Mouse (Mus musculus) T-helper 17 cell (primary cell): Measurements from ENCODE around the gene Tmem44.

ENCODE experiments used
- in situ Hi-C, 2 experiments: fragments of 300-600 bp; cut with MboI, MseI; formaldehyde crosslinking; loops; 1 replicate in 1 of 2; 2 replicates in 1 of 2; pipeline ENCODE4 v1.15.1; 2025; ENCODE audit warnings: high pct_unique_total_duplicates in 2 of 2

Gene Tmem44

DNA sequence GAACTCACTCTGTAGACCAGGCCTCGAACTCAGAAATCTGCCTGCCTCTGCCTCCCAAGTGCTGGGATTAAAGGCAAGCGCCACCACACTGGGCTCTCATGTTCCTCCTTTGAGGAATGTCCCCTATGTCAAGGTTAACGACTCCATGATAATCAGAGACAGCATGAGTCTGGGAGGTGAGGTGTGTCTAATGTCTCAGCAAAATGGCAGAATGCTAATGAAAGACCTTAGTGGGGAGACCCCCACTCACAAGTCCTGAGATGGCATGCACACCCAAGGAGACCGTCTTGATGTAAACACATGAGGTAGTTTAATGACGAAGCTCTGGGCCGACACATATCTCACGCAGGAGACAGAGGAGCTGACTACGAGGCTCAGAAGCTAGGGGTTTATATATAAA, 3.5 kb upstream of the Tmem44 start:
- in situ Hi-C loops: loop anchor here in 1 of 2 experiments (10.0 kb wide), 1 partner anchor 801 kb away; no protein-coding TSS in a partner anchor

DNA sequence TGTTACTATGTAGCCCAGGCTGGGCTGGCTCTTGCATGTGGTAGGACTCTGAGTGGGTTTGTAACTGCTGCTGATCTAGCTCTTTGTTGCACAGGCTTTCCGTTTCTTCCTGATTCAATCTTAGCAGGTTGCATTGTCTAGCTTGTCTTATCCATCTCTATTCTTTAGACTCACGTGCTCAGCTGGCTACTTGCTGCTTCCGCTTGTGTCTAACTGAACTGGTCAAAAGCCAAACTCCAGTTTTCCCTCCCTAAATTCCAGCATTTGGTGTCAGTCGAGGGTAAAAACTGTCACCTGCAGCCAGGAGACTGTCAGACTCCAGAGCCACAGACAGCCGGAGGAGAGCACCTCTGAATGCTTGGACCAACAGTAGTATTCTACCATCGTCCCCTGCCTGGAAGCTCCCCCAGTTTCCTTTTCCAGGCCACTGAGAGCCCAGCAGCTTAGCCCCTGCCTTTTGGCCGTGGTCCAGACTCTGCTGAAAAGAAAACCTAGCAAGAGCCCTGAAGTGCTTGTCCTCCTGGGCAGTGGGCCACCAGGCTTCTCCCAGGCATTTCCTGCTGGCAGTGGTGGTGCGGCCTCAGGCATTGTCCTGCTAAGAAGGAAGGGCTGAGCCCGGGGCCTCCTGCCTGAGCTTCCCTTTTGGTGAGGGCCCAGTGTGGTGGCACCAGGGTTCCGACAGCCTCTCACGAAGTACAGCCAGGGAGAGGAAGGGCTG, 2.1 kb upstream of the Tmem44 start:
- in situ Hi-C loops: loop anchor here in 1 of 2 experiments (10.0 kb wide), 1 partner anchor 802 kb away; no protein-coding TSS in a partner anchor

DNA sequence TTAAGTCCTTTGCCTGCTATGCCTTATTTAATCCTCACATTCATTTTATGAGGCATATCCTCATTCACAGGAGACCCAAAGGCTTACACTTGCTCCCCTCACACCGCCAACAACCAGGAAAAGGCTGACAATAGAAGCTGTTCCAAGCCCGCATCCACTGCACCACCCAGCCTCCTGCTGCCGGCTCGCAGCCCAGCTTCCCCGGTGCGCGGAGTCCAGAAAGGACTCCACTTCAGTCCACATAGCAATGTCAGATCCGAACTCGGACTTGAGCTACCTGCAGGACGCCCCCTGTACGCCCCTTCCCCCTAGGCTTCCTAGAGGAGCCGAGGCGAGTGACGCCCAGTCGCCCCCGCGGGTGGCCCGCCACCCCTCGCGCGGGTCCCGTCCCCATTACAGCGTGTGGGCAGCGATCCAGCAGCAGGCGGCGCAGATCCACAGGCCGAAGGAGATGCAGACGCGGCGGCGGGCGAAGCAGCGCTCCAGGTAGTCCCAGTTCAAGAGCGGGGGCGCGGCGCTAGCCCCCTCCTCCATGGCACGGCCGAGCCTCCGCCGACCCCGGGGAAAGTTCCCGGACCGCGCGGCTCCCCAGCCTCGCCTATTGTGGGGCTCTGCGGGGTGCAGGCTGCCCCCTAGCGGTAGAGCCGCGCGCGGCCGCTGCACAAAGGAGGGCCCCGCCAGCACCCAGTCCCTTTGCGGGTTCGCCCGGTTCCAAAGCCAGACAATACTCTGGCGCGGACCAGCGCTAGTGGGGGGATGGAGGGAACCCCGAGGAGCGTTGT, 485 bp downstream of the Tmem44 start:
- in situ Hi-C loops: loop anchor here in 1 of 2 experiments (10.0 kb wide), 1 partner anchor 805 kb away; no protein-coding TSS in a partner anchor

DNA sequence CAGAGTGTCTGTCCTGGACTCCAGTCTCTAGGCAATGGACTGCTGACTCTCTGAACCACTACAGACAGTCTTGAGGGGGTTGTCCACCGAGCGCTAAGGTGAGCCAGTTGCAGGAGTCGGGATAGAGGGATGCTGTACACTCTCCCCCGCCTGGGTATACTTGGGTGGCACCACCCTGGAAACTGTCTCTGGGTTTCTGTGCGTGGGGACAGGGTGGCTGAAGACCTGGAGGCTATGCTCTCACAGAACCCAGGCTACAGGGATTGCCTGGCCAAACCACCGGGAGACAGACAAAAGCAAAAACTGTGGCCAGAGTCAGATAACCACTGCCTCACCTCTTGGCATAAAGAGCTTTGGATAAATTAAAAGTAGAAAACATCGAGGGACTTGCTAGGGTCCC, 1.1 kb downstream of the Tmem44 start:
- in situ Hi-C loops: no loop called here

DNA sequence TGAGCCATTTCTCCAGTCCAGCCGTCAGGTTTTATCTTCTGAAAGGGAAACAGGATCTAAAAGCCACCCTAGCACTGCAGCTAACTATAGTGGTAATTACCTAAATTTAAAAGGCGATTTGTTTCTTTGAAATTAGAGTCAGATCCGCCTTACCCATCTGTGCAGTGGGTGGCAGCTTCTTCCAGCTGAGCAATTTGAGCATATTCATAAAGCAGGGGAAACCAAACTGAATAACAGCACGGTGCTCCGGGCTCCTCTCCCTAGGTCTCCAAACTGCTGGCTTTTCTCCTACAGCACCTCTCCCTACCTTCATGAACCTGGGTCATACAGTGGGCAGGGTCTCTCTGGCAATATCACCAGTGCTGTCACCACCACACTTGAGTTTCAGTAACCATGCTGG, 2.4 kb downstream of the Tmem44 start:
- in situ Hi-C loops: no loop called here

DNA sequence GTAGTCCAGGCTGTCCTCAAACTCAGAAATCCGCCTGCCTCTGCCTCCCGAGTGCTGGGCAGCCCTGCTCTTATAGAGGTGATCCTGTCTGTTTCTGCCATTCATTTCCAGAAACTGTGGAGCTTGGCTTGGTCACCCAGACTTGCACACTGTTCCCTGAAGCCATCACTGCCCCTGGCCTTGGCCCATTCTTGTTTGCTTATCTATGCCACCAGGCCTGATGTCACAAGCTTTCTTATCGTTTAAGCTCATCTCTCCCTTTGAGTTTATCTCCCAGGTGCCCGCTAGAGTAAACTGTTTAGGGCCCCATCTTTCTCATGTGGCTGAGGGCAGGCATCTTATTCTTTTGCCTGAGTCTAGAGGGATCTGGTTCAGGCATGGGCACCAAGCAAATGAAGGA, 5.9 kb downstream of the Tmem44 start:
- in situ Hi-C loops: no loop called here

DNA sequence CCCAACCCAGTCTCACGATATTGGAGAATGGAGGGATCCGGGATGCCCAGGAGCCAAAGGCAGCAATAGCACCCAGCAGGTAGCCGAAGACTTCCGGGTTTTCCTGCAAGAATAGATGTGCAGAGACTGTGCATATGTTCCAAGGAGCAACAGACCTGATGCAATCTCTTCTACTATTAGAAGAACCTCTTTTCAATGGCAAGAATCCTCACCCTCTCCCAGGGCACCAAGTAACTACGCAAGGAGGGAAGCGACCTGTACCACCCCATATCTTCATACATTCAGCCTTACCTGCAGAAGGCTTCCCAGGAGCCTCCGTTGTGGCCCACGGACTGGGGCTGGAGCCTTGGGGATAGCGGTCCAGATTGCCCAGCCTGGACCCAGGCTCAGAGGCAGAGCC, 7.3 kb downstream of the Tmem44 start:
- in situ Hi-C loops: no loop called here

DNA sequence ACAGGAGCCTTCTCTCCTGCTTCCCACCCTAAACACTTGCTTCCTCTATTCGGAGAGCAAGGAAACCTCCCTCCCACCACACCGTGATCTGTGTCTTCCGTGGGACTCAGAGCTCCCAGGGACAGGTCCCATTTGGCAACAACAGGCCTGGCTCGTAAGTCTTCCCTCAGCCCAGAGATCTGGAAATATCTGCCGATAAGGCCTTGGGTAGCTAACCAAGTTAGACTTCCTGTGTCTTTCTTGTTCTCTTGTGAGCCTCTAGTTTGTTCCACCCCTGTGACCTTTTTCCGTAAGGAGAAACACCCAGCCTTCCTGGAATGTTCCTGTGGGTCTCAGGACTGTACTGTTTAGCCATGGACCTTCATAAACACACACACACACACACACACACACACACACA, 7.8 kb downstream of the Tmem44 start:
- in situ Hi-C loops: no loop called here

DNA sequence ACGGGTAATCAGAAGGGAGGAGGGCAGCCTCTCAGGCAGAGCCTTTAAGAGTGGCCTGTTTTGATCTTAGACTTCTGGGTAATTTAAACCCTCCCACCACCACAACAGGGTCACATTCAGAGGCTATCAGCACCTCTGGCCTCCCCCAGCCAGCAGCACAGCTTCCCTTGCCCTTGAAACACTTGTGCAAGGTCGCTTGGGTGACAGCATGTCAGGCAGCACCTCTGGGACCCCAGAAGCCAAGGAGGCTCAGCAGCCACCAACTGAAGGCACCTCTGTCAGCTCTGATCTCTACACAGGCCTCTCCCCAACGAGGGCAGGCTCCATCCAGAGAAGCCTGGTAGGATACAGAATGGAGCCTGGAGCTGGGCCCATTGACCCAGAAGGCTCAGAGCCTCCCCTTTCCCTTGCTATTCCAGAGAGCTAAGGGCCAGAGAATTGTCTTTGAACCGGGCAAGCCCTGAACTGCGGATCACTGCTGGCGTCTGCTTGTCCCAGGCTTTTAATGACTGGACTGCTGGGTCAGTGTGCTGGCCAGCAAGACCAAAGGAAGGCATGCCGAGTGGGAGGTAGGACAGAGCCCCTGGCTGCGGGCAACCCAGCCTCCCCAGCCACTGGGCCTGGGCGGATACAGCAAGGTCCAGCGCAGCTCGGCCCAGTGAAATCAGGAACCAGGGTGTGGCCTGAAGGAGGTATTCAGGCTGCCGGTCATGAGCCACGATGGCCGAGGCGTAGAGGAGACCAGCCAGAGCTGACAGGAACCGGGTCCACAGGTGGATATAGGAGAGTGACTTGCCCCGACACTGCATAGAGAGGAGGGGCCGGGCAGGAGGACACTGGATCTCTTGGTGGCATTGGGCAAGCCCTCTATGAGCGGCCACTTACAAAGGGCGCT, 10.3 kb downstream of the Tmem44 start:
- in situ Hi-C loops: no loop called here

DNA sequence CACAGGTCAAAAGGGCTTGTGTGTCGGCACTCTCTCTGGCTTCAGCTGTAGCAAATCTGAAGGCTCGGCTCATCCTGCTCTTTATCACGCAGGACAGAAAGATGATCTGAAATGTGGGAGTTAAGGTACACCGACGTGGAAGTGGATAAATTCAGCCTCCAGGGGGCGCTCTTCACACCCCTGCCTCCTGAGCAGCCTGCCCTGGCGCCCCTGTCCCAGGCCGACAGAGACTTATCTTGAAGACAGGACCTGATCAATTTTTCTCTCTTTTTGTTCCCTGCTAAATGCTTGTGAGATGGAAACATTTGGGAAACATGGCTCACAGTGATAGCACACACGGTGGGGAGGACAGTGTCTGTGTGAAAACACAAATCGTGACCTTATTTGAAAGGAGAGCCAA, 11.2 kb downstream of the Tmem44 start:
- in situ Hi-C loops: no loop called here

DNA sequence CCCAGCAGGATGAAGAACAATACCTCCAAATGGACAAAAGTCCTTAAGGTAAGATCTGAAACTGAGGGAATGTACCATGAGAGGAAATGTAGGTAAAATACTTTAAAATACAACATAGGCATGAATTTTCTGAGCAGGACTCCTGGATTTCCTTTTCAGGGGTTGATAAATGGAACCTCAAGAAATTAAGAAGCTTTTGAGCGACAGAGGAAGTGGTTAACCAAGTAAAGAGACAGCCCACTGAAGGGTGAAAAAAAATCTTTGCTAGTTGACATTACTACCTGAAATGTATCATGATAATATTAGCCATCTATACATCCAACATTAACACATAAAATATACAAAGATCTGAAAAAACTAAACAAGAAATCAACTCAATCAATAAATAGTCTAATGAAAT, 15.6 kb downstream of the Tmem44 start:
- in situ Hi-C loops: no loop called here

DNA sequence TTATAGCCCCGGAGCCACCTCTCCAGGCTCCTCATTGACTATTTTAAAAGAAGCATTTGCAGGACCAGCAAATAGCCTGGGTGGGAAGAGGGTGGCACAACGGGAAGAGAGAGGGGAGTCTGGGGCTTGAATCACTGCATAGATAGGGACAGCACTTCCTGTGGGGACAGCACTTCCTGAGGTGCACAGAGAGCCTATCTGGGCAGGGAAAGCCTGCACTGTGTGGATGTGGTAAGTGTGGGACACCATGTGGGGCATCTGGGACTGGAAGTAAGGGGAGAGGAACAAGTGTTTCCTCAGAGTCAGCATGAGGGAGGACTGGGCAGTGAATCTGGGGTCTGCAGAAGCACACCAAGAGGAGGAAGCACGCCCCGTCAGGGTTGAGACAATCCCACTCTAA, 17.1 kb downstream of the Tmem44 start:
- in situ Hi-C loops: no loop called here

DNA sequence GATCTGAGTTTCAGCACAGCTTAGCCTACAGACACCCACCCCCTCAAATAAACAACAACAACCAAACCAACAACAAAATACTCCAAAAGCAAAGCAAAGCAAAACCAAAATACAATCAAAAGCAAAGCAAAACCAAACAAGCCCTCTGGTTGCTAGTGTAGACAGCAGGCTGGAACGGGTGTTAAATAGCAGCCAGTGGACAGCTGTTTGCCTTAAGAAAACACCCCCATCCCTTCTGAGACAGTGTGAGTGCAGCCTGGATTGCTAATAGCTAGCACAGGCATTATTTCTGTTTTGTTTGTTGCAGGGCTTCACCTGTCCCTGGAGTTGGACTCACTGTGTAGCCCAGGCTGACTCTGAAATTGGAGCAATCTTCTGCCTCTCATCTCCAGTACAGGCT, 17.7 kb downstream of the Tmem44 start:
- in situ Hi-C loops: no loop called here

DNA sequence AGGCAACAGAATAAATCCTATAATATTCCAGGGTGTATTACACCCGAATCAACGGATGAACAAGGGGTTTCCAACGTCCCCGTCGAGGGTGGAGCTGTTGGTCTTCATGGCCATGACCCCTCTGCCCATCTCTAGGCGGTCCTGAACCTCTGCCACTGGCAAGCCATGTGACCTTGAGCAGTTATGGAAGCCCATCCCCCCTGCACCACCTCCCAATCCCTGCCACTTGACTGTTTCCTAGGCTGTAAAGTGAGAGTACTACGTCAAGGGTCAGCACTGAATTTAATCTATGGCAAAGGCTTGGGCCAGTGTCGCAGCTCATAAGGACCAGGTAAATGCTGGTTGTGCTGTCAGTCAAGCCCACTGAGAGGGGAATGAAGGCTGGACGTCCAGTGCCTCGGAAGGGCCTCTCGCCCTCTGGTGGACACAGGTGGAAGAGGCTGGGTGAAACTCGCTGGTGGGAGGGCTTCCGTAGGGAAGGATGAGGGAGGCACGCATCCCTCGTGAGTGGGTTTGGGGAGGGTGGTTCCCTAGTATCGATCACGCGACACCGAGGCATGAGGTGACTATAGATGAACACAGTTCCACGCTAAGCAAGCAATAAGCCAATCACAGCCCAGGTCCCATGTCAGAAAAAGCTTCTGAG, 18.8 kb downstream of the Tmem44 start:
- in situ Hi-C loops: no loop called here

DNA sequence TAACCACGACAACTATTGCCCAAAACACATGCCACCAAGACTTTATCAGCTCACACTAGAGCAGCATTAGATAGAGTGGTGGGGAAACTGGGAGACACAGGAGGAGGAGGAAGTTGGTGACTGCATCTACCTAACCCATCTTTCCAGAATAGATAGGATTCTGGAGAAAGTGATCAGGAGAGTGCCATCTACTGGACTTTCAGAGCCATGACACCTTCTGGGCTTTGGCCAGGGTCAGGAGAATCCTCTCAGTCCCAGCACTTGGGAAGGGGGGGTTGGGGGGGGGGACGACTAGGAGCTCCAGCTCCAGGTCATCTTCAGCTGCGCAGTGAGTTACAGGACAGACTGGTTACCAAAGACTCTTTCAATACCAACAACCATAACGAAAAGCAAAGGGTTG, 19.8 kb downstream of the Tmem44 start:
- in situ Hi-C loops: no loop called here

DNA sequence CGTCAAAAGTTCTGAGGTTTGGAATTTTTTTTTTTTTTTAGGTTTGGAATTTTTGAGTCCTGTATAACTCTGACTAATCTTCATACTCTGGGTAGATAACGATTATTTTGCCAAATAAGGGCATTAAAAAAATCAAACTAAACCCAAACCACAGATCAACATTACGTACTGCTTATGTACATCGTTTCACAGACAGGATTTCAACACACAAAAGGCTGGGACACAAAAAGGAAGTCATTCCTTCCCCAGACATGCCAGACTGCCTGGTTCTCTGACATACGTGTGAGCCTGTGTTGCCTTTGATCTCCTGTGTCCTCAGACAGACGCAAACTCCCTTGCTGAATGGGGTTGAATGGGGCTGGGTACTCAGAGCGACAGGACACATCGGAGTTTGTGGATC, 22.3 kb downstream of the Tmem44 start:
- in situ Hi-C loops: no loop called here

DNA sequence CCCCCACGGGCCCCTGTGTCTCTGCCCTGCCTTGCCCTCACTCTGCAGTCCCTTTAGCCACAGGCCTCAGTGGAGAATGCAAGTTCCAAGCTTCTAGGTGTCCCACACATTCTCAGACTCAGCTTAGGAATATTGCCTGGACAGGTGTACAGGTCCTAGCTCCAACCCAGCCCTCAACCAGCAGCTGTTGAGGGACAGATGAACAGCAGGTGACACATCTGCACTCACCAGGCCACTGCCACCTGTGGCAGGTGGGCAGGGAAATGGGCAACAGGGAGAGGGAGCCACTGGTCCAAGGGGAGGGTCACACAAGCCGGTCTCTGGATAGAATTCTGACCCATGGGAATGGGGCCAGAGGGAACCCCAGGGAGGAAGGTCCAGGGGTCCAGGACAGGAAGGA, 22.8 kb downstream of the Tmem44 start:
- in situ Hi-C loops: no loop called here

DNA sequence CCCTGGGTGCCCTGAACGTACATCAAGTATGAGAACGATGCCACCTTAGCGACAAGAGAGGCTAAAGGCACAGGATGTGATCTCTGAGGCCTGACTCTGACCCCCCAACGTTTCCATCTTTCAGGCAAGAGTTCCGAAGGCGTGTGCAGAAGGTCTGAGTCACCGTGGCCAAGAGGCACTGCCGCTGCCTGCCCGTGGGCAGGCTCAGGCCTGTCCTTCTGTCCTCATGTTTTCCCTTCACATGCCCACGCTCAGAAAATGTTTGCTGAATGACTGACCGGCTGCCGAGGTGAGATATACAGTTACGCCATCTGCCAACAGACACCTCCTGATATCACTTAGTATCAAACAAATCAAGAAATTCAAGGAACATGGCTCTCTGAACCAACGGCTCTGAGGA, 24.9 kb downstream of the Tmem44 start:
- in situ Hi-C loops: no loop called here

DNA sequence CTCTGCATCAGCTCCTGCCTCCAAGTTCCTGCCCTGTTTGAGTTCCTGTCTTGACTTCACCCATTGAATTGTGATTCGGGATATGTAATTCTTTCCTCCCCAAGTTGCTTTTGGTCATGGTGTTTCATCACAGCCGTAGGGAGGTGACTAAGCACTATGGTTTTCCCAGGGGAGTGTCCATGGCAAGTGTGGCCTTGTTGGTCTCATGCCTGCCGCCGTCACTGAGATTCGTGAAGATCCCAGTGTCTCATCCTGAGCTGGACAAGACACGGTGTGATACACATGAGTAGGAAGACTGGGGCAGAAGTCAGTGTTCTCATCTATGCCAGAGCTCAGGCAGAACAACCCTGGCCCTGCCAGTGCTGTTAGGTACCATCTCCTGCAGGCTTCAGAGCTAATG, 26.2 kb downstream of the Tmem44 start:
- in situ Hi-C loops: loop anchor here (5.0 kb wide), 2 partner anchors 152 to 272 kb away; no protein-coding TSS in a partner anchor

DNA sequence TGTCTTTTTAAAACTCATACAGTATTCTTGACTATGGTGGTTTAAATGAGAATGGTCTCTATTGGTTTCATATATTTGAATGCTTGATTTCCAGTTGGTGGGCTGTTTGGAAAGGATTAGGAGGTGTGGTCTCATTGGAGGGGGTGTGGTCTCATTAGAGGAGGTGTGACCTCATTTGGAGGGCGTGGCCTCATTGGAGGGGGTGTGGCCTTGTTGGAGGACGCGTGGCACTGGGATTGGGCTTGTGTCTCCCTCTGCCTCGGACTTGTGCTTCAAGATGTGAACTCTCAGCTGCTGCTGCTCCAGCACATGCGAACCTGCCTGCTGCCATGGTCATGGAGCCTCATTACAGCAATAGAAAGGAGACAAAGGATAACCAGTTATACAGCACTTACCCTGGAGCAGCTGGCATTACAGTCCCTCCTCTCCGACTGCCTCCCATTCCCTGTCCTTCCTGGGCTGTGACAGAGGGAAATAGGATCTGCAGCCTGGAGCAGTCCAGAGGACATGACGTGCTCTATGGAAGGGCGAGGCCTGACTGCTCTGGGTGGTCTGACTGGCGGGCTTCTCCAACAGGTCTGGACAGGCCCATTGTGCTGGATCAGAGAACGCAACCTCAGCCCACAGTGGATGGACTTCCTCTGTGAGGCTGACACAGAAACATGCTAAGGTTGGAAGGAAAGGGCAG, 28.2 kb downstream of the Tmem44 start:
- in situ Hi-C loops: loop anchor here (5.0 kb wide), 2 partner anchors 150 to 270 kb away; no protein-coding TSS in a partner anchor

DNA sequence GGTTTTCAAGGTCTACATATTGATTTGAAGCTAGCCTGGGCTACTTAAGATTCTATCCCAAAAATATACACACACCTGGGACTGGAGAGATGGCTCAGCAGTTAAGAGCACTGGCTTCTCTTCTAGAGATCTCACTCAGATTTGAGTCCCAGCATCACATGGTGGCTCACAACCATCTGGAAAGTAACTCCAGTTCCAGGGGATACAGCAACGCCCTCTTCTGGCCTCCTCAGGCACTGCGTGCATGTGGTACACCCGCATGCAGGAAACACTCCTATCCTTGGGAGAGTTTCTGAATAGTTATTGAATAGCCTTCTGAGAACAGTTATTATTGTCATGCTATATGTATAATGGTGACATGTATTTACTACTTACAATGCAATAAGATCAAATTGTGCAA, 29.5 kb downstream of the Tmem44 start:
- in situ Hi-C loops: loop anchor here (5.0 kb wide), 2 partner anchors 149 to 269 kb away; no protein-coding TSS in a partner anchor
